In the genomic region with DNA sequence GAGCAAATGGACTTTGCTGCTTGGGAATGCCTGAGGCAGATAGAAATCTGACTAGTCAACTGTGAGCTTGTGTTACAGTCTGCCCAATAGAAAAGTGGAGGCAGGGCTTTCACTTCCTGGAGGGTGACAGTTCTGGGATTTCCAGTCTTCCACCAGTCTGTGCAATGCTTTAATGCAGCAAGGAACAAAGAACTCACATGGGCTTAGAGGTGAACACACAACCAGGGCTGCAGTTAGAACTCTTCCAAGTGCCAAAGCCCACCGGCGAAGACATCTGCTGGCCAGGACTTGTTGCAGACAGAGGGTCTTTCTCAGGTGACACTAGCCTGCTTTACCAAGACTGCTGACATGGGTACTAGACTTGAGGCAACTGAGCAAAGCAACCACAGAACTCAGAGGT, we compare ENCODE assay signal across 1 mouse cellular context.
TF ChIP-seq lines count a peak whose summit lies in the region.

TSS of gene Slfn2 (plus strand) at position 167 of the 400 bp plus-strand sequence.

TF ChIP-seq in CH12.LX, 34 proteins besides CTCF, POLR2A, EP300 and RAD21 (continued from another document):
- TF ChIP-seq JUN (IDR thresholded peaks at IDR 0.05; ENCODE audit: insufficient read depth, low read depth, low read length) (peak; percentile 52), PAX5 (IDR thresholded peaks at IDR 0.05; ENCODE audit: low read length) (no peak), MEF2A (IDR thresholded peaks at IDR 0.05; ENCODE audit: borderline replicate concordance, low read depth, low read length) (peak; percentile 78), ZMIZ1 (IDR thresholded peaks at IDR 0.05; ENCODE audit: low read depth, low read length) (peak; percentile 96), UBTF (IDR thresholded peaks at IDR 0.05; ENCODE audit: low read depth, low read length) (0 out of 2 replicates have a peak, but pooled peaks have one; percentile 53), TBP (conservative IDR thresholded peaks at IDR 0.05; ENCODE audit: low read depth, low read length) (peak; percentile 97), GABPA (IDR thresholded peaks at IDR 0.05; ENCODE audit: insufficient replicate concordance, low read depth, low read length) (no peak), ETS1 (conservative IDR thresholded peaks at IDR 0.05; ENCODE audit: low read depth, low read length) (peak; percentile 88), KAT2A (IDR thresholded peaks at IDR 0.05; ENCODE audit: insufficient replicate concordance, low read length) (0 out of 2 replicates have a peak, but pooled peaks have one; percentile 64), IRF4 (IDR thresholded peaks at IDR 0.05; ENCODE audit: low read depth, low read length) (peak; percentile 93), MYC (IDR thresholded peaks at IDR 0.05; ENCODE audit: low read depth, low read length) (peak; percentile 94), ZKSCAN1 (IDR thresholded peaks at IDR 0.05; ENCODE audit: borderline replicate concordance, low read depth, low read length) (no peak), RCOR1 (conservative IDR thresholded peaks at IDR 0.05; ENCODE audit: low read depth, low read length) (peak; percentile 88; the same call in 1 of the 2 replicates), E2F4 (IDR thresholded peaks at IDR 0.05; ENCODE audit: insufficient replicate concordance, low read depth, low read length) (no peak), CHD2 (IDR thresholded peaks at IDR 0.05; ENCODE audit: low read length) (peak; percentile 84), TCF12 (IDR thresholded peaks at IDR 0.05; ENCODE audit: low read depth, low read length) (peak; percentile 96), MAFK (IDR thresholded peaks at IDR 0.05; ENCODE audit: insufficient replicate concordance, low read length) (peak; percentile 75)
